Mouse (Mus musculus) lung, embryonic 16.5 days (tissue): Measurements from ENCODE around the gene Phgr1. TPM values are rescaled to one million over a fixed set of nuclear protein-coding genes. Genes with fewer than 3 reads are reported as not detected.
A peak's percentile ranks its signal among the peaks of the same experiment; 100 is the strongest.

ENCODE experiments used
- ATAC-seq: fragments of 200-750 bp; cut with Nextera tagmentation; 2 replicates; pipeline ENCODE4 v1.8.0; 2017; ENCODE audit warnings: low read depth, mild to moderate bottlenecking, moderate library complexity
- H3K27ac ChIP-seq: fragments of 300-500 bp; sonication (generic); 2 replicates; pipeline ENCODE4 v1.5.1; 2014; ENCODE audit warnings: mild to moderate bottlenecking, control low read depth, low read length
- H3K27me3 ChIP-seq: fragments of 300-500 bp; sonication (generic); 2 replicates; pipeline ENCODE4 v1.6.1; 2014; ENCODE audit warnings: low read depth, low read length, mixed read lengths; ENCODE audit not compliant: control insufficient read depth, insufficient read depth
- H3K36me3 ChIP-seq: fragments of 300-500 bp; sonication (generic); 2 replicates; pipeline ENCODE4 v1.6.1; 2014; ENCODE audit warnings: low read length; ENCODE audit not compliant: control insufficient read depth, insufficient read depth
- H3K4me1 ChIP-seq: fragments of 300-500 bp; sonication (generic); replicated peaks from 2 replicates; pipeline ENCODE4 v1.6.1; 2014; ENCODE audit warnings: low read length, mixed read lengths; ENCODE audit not compliant: control insufficient read depth, insufficient read depth
- H3K4me2 ChIP-seq: fragments of 300-500 bp; sonication (generic); 2 replicates; pipeline ENCODE4 v1.6.1; 2014; ENCODE audit warnings: low read depth, low read length, control low read depth
- H3K4me3 ChIP-seq: fragments of 300-500 bp; sonication (generic); 2 replicates; pipeline ENCODE4 v1.5.1; 2014; ENCODE audit warnings: mild to moderate bottlenecking, low read length, control low read depth
- H3K9ac ChIP-seq: fragments of 300-500 bp; sonication (generic); 2 replicates; pipeline ENCODE4 v1.6.1; 2014; ENCODE audit warnings: low read length, control low read depth
- H3K9me3 ChIP-seq: fragments of 300-500 bp; sonication (generic); 2 replicates; pipeline ENCODE4 v1.6.1; 2016; ENCODE audit warnings: low read length; ENCODE audit not compliant: control insufficient read depth
- WGBS: fragments of 180-500 bp; shearing (Covaris S2); extraction: QIAGEN DNeasy Blood & Tissue Kit; methylation state at CpG from one replicate; pipeline ENCODE4 v1.1.7; 2014; 5-methylcytosine and 5-hydroxymethylcytosine counted together
- polyA plus RNA-seq: library from polyadenylated mRNA; unstranded; fragments of >200 nt; fragmentation: Nextera tagmentation; extraction: Ambion mirVana; gene quantifications from 2 replicates; pipeline ENCODE4 v1.2.1, GENCODE M21; 2015

Phgr1 gene
- polyA plus RNA-seq, 1 experiment from 2014 or later: 0.31 TPM

- WGBS: 38% methylated on average over 5 of the region's 5 CpGs
- no peak for ATAC-seq
- H3K27me3 ChIP-seq: no peaks in the 10 kb centered on the region
Observed at GRCm38 (mm10) chr2:118783093-118783492, 10.5 kb downstream of the Phgr1 start.

GRCm38 (mm10) chr2:118783663-118784062 lies 11.1 kb downstream of the Phgr1 start:
- H3K4me1 ChIP-seq: peaks cover 7% of the 10 kb centered on the region
- WGBS: 82% methylated on average over 7 of the region's 7 CpGs
- no peak for ATAC-seq

More at GRCm38 (mm10) chr2:118783093-118783492, 10.5 kb downstream of the Phgr1 start:
- no peak overlapping the region for H3K27ac ChIP-seq
- H3K36me3 ChIP-seq: no peaks in the 10 kb centered on the region
- no peak overlapping the region for H3K4me3 ChIP-seq
- H3K4me1 ChIP-seq: peaks cover 7% of the 10 kb centered on the region
- no peak overlapping the region for H3K9ac ChIP-seq
- H3K9me3 ChIP-seq: no peaks in the 10 kb centered on the region
- H3K4me2 ChIP-seq: no peak overlapping the region

GRCm38 (mm10) chr2:118786525-118786924 lies 14.0 kb downstream of the Phgr1 start:
- H3K27me3 ChIP-seq: no peaks in the 10 kb centered on the region
- WGBS: 61% methylated on average over 5 of the region's 5 CpGs
- no peak for ATAC-seq

More at GRCm38 (mm10) chr2:118783663-118784062, 11.1 kb downstream of the Phgr1 start:
- H3K9me3 ChIP-seq: no peaks in the 10 kb centered on the region
- no peaks in the 10 kb centered on the region for H3K27me3 ChIP-seq
- H3K4me2 ChIP-seq: no peak overlapping the region
- no peak overlapping the region for H3K27ac ChIP-seq
- no peak overlapping the region for H3K9ac ChIP-seq
- H3K36me3 ChIP-seq: no peaks in the 10 kb centered on the region
- H3K4me3 ChIP-seq: no peak overlapping the region

GRCm38 (mm10) chr2:118789501-118789900 lies 16.9 kb downstream of the Phgr1 start:
- H3K27me3 ChIP-seq: no peaks in the 10 kb centered on the region
- 90% methylated on average over 11 of the region's 11 CpGs for WGBS
- ATAC-seq: no peak

More at GRCm38 (mm10) chr2:118786525-118786924, 14.0 kb downstream of the Phgr1 start:
- no peak overlapping the region for H3K4me2 ChIP-seq
- no peak overlapping the region for H3K4me3 ChIP-seq
- no peaks in the 10 kb centered on the region for H3K9me3 ChIP-seq
- no peak overlapping the region for H3K27ac ChIP-seq
- H3K36me3 ChIP-seq: no peaks in the 10 kb centered on the region
- peaks cover 8% of the 10 kb centered on the region for H3K4me1 ChIP-seq
- no peak overlapping the region for H3K9ac ChIP-seq

GRCm38 (mm10) chr2:118790221-118790550 lies 17.6 kb downstream of the Phgr1 start:
- peak overlapping the region; percentile 53; the same call in 1 of the 2 replicates for H3K4me2 ChIP-seq
- peaks cover 8% of the 10 kb centered on the region for H3K4me1 ChIP-seq
- no peak overlapping the region for H3K9ac ChIP-seq
- peak overlapping the region; percentile 30; the same call in 1 of the 2 replicates for H3K4me3 ChIP-seq
- no peak overlapping the region for H3K27ac ChIP-seq
- H3K36me3 ChIP-seq: no peaks in the 10 kb centered on the region
- no peaks in the 10 kb centered on the region for H3K27me3 ChIP-seq
- no peaks in the 10 kb centered on the region for H3K9me3 ChIP-seq
- 56% methylated on average over 12 of the region's 12 CpGs for WGBS
- no peak; the same call in 1 of the 2 replicates for ATAC-seq

More at GRCm38 (mm10) chr2:118789501-118789900, 16.9 kb downstream of the Phgr1 start:
- Histone ChIP-seq H3K27ac (no peak overlapping the region), H3K9me3 (no peaks in the 10 kb centered on the region), H3K9ac (no peak overlapping the region), H3K36me3 (no peaks in the 10 kb centered on the region), H3K4me2 (no peak overlapping the region), H3K4me1 (peaks cover 8% of the 10 kb centered on the region), H3K4me3 (no peak overlapping the region)

- H3K9ac ChIP-seq: peak overlapping the region; percentile 24; the same call in 1 of the 2 replicates
Observed at GRCm38 (mm10) chr2:118790551-118791525, 18.3 kb downstream of the Phgr1 start.

GRCm38 (mm10) chr2:118791591-118792258 lies 19.2 kb downstream of the Phgr1 start:
- no peak for ATAC-seq
- H3K9me3 ChIP-seq: no peaks in the 10 kb centered on the region
- H3K27ac ChIP-seq: no peak overlapping the region
- peaks cover 8% of the 10 kb centered on the region for H3K4me1 ChIP-seq
- H3K36me3 ChIP-seq: no peaks in the 10 kb centered on the region
- 91% methylated on average over 26 of the region's 26 CpGs for WGBS
- no peak overlapping the region for H3K4me2 ChIP-seq
- no peak overlapping the region for H3K9ac ChIP-seq
- no peaks in the 10 kb centered on the region for H3K27me3 ChIP-seq
- no peak overlapping the region for H3K4me3 ChIP-seq

More at GRCm38 (mm10) chr2:118790551-118791525, 18.3 kb downstream of the Phgr1 start:
- Histone ChIP-seq H3K4me1 (peaks cover 8% of the 10 kb centered on the region), H3K27ac (no peak overlapping the region), H3K4me3 (peak overlapping the region; percentile 30), H3K36me3 (no peaks in the 10 kb centered on the region), H3K4me2 (peak overlapping the region; percentile 53), H3K9me3 (no peaks in the 10 kb centered on the region), H3K27me3 (no peaks in the 10 kb centered on the region)
- WGBS: 19% methylated on average over 44 of the region's 44 CpGs
- peak; percentile 88 for ATAC-seq

- H3K36me3 ChIP-seq: no peaks in the 10 kb centered on the region
- H3K4me2 ChIP-seq: no peak overlapping the region
- no peaks in the 10 kb centered on the region for H3K27me3 ChIP-seq
- H3K9me3 ChIP-seq: no peaks in the 10 kb centered on the region
- H3K4me1 ChIP-seq: peaks cover 8% of the 10 kb centered on the region
- no peak overlapping the region for H3K4me3 ChIP-seq
- 86% methylated on average over 4 of the region's 4 CpGs for WGBS
- no peak overlapping the region for H3K27ac ChIP-seq
- no peak overlapping the region for H3K9ac ChIP-seq
- ATAC-seq: no peak
Observed at GRCm38 (mm10) chr2:118792259-118792613, 19.7 kb downstream of the Phgr1 start.

GRCm38 (mm10) chr2:118793636-118794035 lies 21.1 kb downstream of the Phgr1 start:
- WGBS: 80% methylated on average over 4 of the region's 4 CpGs
- Histone ChIP-seq H3K4me1 (peaks cover 8% of the 10 kb centered on the region), H3K9ac (no peak overlapping the region), H3K27me3 (no peaks in the 10 kb centered on the region), H3K27ac (no peak overlapping the region), H3K9me3 (no peaks in the 10 kb centered on the region), H3K36me3 (no peaks in the 10 kb centered on the region), H3K4me2 (no peak overlapping the region), H3K4me3 (no peak overlapping the region)
- no peak for ATAC-seq
